Mouse (Mus musculus) kidney, embryonic 16.5 days (tissue): Measurements from ENCODE around the gene L2hgdh. TPM values are rescaled to one million over a fixed set of nuclear protein-coding genes. Genes with fewer than 3 reads are reported as not detected.
"Not testable (repeated sequence)": the region's sequence is repeated elsewhere in the genome, so short reads cannot be mapped to it uniquely, and the experiment has no call there.

ENCODE experiments used
- ATAC-seq: fragments of 200-750 bp; cut with Nextera tagmentation; 2 replicates; pipeline ENCODE4 v1.8.0; 2017; ENCODE audit warnings: moderate TSS enrichment; ENCODE audit not compliant: low FRiP score, low TSS enrichment
- H3K27ac ChIP-seq: fragments of 300-500 bp; sonication (generic); 2 replicates; pipeline ENCODE4 v1.5.1; 2014; ENCODE audit warnings: low read length
- H3K27me3 ChIP-seq: fragments of 300-500 bp; sonication (generic); 2 replicates; pipeline ENCODE4 v1.6.1; 2014; ENCODE audit warnings: low read length, control low read depth, mixed read lengths; ENCODE audit not compliant: insufficient read depth
- H3K36me3 ChIP-seq: fragments of 300-500 bp; sonication (generic); 2 replicates; pipeline ENCODE4 v1.6.1; 2014; ENCODE audit warnings: low read length, control low read depth, mixed read lengths; ENCODE audit not compliant: insufficient read depth
- H3K4me1 ChIP-seq: fragments of 300-500 bp; sonication (generic); 2 replicates; pipeline ENCODE4 v1.6.1; 2014; ENCODE audit warnings: low read length, control low read depth, mixed read lengths; ENCODE audit not compliant: insufficient read depth
- H3K4me2 ChIP-seq: fragments of 300-500 bp; sonication (generic); replicated peaks from 2 replicates; pipeline ENCODE4 v1.6.1; 2014; ENCODE audit warnings: low read depth, low read length
- H3K4me3 ChIP-seq: fragments of 300-500 bp; sonication (generic); 2 replicates; pipeline ENCODE4 v1.5.1; 2014; ENCODE audit warnings: mild to moderate bottlenecking, low read length
- H3K9ac ChIP-seq: fragments of 300-500 bp; sonication (generic); replicated peaks from 2 replicates; pipeline ENCODE4 v1.6.1; 2014; ENCODE audit warnings: low read length
- H3K9me3 ChIP-seq: fragments of 300-500 bp; sonication (generic); 2 replicates; pipeline ENCODE4 v1.6.1; 2016; ENCODE audit warnings: low read length, control low read depth
- WGBS: fragments of 180-500 bp; shearing (Covaris S2); extraction: QIAGEN DNeasy Blood & Tissue Kit; methylation state at CpG from one replicate; pipeline ENCODE4 v1.1.7; 2014; 5-methylcytosine and 5-hydroxymethylcytosine counted together
- polyA plus RNA-seq: library from polyadenylated mRNA; unstranded; fragments of >200 nt; fragmentation: Nextera tagmentation; extraction: Ambion mirVana; gene quantifications from 2 replicates; pipeline ENCODE4 v1.2.1, GENCODE M21; 2015

L2hgdh gene
- polyA plus RNA-seq, 1 experiment from 2014 or later = 26.9 TPM

DNA sequence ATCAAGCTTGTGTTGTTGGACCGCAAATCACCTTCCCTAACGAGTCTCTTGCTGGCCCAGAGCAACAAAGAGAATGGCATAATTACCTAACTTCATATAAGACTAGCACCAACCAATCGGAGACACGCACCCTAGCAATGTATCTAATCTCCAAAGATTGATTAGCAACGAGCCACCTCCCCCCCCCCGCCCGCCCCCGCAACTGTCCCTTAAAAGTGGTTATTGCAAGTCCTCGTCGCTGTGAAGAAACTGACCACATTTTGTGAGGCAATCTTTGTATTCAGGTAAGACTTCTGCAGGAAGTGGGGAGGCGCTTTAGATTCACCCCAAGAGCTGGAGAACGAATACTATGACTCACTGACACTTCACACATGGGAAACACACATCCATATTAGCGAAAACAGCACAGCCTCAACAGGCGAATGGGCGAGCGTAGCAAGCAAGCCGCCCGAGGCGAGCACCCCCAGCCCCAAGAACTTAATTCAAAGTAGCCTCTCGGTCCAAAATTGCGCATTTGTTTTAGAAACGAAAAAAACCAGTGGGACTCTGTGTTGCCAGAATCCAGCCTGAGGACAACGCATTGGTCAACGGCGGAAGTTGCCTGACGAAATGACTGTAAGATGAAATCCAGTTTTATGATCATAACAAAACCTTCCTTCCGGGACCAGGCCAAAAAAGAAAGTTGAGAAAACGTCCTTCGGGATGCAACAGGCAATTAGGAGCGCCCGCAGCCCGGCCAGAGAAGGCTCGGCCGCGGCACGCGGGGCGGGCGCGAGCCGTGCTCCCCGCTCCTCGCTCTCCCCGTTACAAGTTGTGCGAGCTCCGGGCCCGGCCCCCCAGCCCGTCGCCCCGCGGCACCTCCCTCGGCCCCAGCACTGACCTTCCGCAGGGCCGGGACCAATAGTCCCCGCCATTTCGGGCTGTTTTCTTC lies 43.8 kb downstream of the L2hgdh start:
- WGBS = under 1% methylated on average over 56 of the region's 56 CpGs
- ATAC-seq = no peak

DNA sequence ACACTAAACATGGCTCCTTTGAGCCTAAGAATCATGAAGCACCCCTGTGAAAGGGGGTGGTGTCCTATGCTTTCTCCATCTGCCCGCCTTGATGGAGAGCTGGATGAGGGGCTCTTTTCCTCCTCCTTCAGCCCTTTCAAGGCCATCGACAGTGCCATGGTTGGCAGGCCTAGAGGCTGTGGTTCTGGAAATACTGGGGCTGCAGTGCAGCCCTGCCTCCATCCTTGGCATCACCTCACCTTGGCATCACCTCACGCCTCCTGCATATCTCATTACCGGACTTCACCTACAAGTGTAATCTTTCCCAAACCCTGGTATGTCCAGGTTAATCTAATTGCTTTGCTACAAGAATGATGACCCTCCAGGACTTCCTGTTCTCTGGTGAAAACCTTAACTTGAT lies 48.5 kb downstream of the L2hgdh start:
- no peak overlapping the region for H3K27ac ChIP-seq
- no peaks in the 10 kb centered on the region for H3K36me3 ChIP-seq
- 89% methylated on average over 4 of the region's 4 CpGs for WGBS
- ATAC-seq = no peak
- no peak overlapping the region for H3K9ac ChIP-seq
- no peak overlapping the region for H3K4me2 ChIP-seq
- no peak overlapping the region for H3K4me3 ChIP-seq
- H3K4me1 ChIP-seq = peaks cover 28% of the 10 kb centered on the region
- H3K9me3 ChIP-seq = no peaks in the 10 kb centered on the region
- no peaks in the 10 kb centered on the region for H3K27me3 ChIP-seq

More for the DNA sequence above, 43.8 kb downstream of the L2hgdh start:
- Histone ChIP-seq H3K4me3 (peak overlapping the region; percentile 85), H3K4me1 (peaks cover 18% of the 10 kb centered on the region), H3K9ac (peak overlapping the region; percentile 95), H3K4me2 (peak overlapping the region; percentile 66), H3K9me3 (no peaks in the 10 kb centered on the region), H3K36me3 (no peaks in the 10 kb centered on the region), H3K27me3 (no peaks in the 10 kb centered on the region), H3K27ac (peak overlapping the region; percentile 96)

DNA sequence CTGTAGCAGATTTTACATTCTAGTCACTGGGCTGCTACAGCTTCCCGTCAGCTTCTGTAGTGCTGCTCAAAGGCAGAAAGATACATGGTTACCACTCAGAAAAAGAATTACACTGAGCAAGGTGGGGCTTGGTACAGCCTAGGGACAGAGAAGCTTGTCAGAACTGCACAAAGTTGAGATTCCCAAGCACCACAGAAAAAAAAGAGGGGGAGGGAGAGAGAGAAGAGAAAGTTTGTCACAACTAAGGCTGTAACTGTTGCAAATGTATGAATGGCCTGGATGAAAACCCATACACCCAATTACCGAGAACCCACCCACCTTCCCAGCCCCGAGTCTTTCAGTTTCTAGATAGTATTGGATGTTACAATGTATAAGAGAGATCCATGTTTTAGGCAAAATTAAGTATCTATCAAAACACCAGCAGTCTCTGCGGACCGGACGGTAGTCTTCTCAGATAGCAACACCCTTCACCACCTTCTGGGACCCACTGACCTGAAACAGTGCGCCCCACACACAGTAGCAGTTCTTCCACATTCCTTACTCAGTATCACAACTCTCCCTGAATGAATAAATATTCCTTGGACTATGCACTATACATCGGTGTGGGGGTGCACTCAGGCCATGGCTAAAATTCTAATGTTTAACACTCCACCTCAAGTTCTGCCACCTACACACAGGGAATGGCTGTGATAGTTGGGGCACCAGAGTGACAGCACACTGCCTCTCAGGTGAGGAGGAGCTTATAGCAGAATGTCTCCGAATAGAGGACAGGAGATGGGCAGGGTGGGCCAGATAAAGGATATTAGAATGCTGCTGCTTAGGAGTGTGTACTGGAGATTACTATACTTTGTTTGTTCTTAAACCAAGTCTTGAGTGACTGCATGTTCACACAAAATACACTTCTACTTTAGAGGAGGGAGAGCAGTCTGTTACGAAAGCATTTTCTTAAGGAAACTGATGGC lies 49.8 kb downstream of the L2hgdh start:
- Histone ChIP-seq H3K27me3 (no peaks in the 10 kb centered on the region), H3K4me2 (no peak overlapping the region), H3K4me1 (peaks cover 20% of the 10 kb centered on the region), H3K4me3 (no peak overlapping the region), H3K27ac (no peak overlapping the region), H3K36me3 (no peaks in the 10 kb centered on the region), H3K9me3 (no peaks in the 10 kb centered on the region), H3K9ac (no peak overlapping the region)
- WGBS = 46% methylated on average over 10 of the region's 10 CpGs
- ATAC-seq = peak; percentile 35; the same call in 1 of the 2 replicates

DNA sequence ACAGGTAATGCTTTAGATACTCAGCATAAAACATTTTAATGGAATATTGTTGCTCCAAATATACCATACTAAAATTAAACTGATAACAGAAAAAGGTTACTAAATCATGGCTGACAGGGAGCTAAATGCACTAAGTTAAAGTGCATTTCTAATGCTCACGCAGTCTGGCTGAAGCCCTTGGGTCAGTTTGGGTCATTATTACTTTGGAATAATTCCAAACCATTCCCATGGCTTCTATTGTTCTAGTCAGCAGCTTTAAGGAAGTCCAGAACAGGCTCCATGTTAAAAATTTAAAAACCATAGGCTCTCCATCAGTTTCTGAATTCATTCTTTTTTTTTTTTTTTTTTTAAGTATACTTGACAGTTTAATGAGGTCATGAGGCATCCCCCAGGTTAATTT lies 50.5 kb downstream of the L2hgdh start:
- Histone ChIP-seq H3K27me3 (no peaks in the 10 kb centered on the region), H3K36me3 (no peaks in the 10 kb centered on the region), H3K4me1 (peaks cover 18% of the 10 kb centered on the region), H3K9me3 (no peaks in the 10 kb centered on the region), H3K9ac (no peak overlapping the region), H3K4me2 (no peak overlapping the region), H3K4me3 (no peak overlapping the region), H3K27ac (no peak overlapping the region)
- ATAC-seq = no peak
- WGBS = 41% methylated on average over 1 of the region's 1 CpGs

DNA sequence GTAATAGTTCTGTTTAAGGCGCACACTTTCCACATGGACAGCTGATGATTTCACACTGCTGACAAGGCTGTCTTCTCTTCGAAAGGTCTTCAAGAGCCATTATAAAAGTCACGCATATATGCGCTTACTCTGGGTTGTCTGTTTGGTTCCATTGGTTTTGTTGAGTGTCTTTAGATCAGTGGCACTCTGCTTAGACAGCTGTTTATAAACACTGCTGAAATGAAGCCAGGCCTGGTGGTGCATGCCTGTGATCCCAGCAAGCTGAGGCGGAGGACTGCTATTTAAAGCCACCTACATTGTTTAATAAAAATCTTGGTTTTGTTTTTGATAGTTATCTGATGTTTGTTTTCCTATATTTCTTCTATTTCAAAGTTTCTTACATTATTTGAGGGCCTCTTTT lies 58.0 kb downstream of the L2hgdh start:
- Histone ChIP-seq H3K4me3 (no peak overlapping the region), H3K27ac (no peak overlapping the region), H3K4me2 (no peak overlapping the region), H3K9me3 (no peaks in the 10 kb centered on the region), H3K9ac (no peak overlapping the region), H3K36me3 (0 out of 2 replicates have a peak, but pooled peaks cover 2% of the 10 kb centered on the region), H3K4me1 (no peaks in the 10 kb centered on the region), H3K27me3 (no peaks in the 10 kb centered on the region)
- no peak for ATAC-seq
- WGBS = 95% methylated on average over 5 of the region's 5 CpGs

DNA sequence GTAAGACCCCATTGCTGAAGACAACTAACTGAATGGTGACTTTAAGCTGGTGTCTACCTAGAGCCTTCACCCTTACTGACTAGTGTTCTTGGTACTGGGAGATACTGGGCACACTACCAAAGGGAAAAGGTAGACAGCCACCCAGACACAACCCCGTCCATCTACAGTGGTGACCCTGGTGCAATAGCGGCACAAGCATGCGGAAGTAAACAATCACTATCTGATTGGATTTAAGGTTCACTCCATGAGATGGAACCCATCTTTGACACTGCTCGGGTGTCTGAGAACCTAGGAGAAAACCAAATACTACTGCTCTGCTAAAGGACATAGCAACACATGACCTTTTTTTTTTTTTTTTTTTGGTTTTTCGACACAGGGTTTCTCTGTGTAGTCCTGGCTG lies 63.0 kb downstream of the L2hgdh start:
- H3K9me3 ChIP-seq = no peaks in the 10 kb centered on the region
- H3K4me3 ChIP-seq = no peak overlapping the region
- H3K4me2 ChIP-seq = no peak overlapping the region
- no peak overlapping the region for H3K9ac ChIP-seq
- no peak for ATAC-seq
- H3K4me1 ChIP-seq = no peaks in the 10 kb centered on the region
- no peak overlapping the region for H3K27ac ChIP-seq
- H3K36me3 ChIP-seq = 0 out of 2 replicates have a peak, but pooled peaks cover 2% of the 10 kb centered on the region
- 92% methylated on average over 5 of the region's 5 CpGs for WGBS
- H3K27me3 ChIP-seq = no peaks in the 10 kb centered on the region

DNA sequence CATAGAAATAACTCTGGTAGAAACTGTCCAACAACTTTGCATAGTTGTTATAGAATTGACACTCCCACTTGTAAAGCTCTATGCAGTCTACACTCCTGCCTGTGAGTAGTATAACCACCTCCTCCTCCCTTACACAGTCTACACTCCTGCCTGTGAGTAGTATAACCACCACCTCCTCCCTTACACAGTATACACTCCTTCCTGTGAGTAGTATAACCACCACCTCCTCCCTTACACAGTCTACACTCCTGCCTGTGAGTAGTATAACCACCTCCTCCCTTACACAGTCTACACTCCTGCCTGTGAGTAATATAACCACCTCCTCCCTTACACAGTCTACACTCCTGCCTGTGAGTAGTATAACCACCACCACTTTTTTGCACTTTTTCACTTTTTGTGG lies 70.7 kb downstream of the L2hgdh start:
- ATAC-seq = peak; percentile 87
- not testable (repeated sequence) for H3K27me3 ChIP-seq, H3K9ac ChIP-seq, H3K4me3 ChIP-seq, H3K36me3 ChIP-seq, H3K4me2 ChIP-seq, H3K9me3 ChIP-seq, H3K4me1 ChIP-seq, H3K27ac ChIP-seq

DNA sequence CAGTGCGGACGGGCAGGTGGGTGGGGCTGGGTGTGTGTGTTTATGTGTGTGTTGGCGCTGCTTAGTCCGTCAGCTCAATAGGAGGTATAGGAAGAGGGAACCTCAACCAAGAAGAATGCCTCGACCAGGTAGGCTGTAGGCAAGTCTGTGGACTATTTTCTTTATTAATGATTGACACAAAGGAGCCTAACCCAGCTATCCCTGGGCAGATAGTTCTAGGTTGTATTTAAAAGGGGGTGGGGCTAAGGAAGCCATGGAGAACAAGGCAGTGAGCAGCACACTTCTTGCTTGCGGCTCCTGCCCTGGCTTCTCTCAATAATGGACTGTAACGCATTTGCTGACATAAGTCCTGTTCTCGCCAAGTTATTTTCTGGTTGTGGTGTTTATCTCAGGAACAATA lies 75.2 kb downstream of the L2hgdh start:
- Histone ChIP-seq H3K9ac (no peak overlapping the region), H3K9me3 (no peaks in the 10 kb centered on the region), H3K4me1 (peaks cover 2% of the 10 kb centered on the region; the same call in 1 of the 2 replicates), H3K27me3 (no peaks in the 10 kb centered on the region), H3K4me2 (0 out of 2 replicates have a peak overlapping the region, but pooled peaks have one; percentile 13), H3K4me3 (no peak overlapping the region), H3K36me3 (peaks cover 8% of the 10 kb centered on the region), H3K27ac (no peak overlapping the region; the same call in 1 of the 2 replicates)
- peak; percentile 89 for ATAC-seq
- WGBS = 72% methylated on average over 8 of the region's 8 CpGs

DNA sequence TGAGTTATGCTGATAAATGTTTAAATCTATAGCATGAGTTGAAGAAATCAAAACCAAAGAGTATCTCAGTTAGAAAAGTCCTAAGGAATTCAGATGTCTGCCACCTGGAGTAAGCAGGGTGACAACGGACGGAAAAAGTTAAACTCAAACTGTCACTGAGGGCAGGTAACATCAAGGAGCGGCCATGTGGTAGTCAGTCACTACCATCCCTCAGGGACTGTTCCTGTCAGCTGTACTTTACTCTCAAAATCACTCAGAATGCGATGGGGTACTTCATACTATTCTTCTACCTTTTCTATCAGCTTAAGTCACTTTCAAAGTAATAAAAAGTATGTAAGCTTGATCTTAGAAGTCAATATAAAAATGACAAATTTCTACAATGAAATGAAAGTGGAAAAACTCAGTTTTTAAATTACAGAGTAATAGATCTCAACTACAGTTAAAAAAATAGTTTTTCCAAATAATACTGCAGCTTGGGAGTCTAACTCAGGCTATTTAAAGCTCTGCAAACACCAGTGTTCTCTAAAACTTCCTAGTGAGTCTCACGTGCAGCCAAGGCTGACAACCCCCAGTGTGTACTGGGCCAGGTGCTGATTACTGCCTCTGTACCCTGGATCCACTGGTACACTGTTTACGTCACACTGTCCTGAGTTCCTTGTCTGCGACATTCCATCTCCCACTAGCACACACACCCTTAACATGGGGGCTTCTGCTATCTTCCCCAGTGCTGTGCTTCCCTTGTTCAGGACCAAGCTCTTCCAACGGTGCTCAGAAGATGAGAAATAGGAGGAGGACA lies 78.7 kb downstream of the L2hgdh start:
- Histone ChIP-seq H3K9ac (no peak overlapping the region), H3K9me3 (no peaks in the 10 kb centered on the region), H3K27me3 (no peaks in the 10 kb centered on the region), H3K36me3 (no peaks in the 10 kb centered on the region), H3K27ac (no peak overlapping the region), H3K4me2 (no peak overlapping the region), H3K4me3 (no peak overlapping the region), H3K4me1 (peaks cover 2% of the 10 kb centered on the region; the same call in 1 of the 2 replicates)
- no peak for ATAC-seq
- 84% methylated on average over 8 of the region's 8 CpGs for whole genome bisulfite sequencing
